Mouse (Mus musculus) T-helper 1 cell (primary cell): ENCODE results near the gene Fam163a.
"Not testable (repeated sequence)": the region's sequence is repeated elsewhere in the genome, so short reads cannot be mapped to it uniquely, and the experiment has no call there.

Experiments
- in situ Hi-C: fragments of 300-600 bp; cut with MboI, MseI; formaldehyde crosslinking; loops from one replicate; pipeline ENCODE4 v1.15.1; 2025; ENCODE audit warnings: high pct_unique_total_duplicates

The Fam163a gene

GRCm38 (mm10) chr1:156204656-156205131, at the start of gene Fam163a:
Fam163a (minus strand) TSS chr1:156205026.
- in situ Hi-C loops = no loop called here

DNA sequence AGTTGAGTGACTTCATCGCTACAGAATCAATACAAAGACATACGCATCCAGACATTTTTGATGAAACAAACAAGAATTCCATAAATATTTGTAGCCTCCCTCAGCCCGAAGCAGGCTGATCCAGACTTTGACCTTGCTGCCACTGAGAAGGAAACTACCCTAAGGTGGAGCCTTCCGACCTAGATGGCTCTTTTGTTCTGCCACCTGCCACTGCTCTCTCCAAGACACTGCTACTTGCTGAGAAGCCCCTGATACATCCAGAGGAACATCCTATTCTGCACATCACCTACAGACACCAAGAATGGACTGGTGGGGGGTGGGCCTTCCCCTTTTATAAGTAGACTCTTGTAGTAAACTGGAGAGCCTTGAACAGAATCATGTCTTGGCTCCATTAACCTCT, 46.3 kb upstream of the Fam163a start:
- in situ Hi-C loops = not testable (repeated sequence)

DNA sequence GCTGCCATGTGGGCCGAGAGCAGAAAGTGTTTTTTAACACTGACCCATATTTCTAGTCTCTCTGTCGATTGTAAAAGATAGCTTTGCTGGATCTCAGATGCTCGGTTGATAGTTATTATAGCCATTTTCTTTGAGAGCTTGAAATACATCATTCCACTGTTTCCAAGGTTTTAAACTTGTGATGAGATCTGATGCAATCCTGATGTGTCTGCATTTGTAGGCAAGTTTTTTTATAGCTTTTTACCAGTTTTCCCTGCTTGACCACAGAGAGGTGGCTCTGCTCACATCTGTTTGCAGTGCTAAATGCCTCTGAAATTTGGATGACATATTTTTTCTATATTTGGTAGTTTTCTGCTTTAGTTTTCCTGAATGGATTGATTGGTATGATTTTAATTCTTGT, 43.1 kb upstream of the Fam163a start:
- in situ Hi-C loops = no loop called here

- in situ Hi-C loops = no loop called here
These were observed 37.0 kb upstream of the Fam163a start for GRCm38 (mm10) chr1:156241713-156242348.

GRCm38 (mm10) chr1:156241035-156241434, 36.2 kb upstream of the Fam163a start:
- in situ Hi-C loops = no loop called here

DNA sequence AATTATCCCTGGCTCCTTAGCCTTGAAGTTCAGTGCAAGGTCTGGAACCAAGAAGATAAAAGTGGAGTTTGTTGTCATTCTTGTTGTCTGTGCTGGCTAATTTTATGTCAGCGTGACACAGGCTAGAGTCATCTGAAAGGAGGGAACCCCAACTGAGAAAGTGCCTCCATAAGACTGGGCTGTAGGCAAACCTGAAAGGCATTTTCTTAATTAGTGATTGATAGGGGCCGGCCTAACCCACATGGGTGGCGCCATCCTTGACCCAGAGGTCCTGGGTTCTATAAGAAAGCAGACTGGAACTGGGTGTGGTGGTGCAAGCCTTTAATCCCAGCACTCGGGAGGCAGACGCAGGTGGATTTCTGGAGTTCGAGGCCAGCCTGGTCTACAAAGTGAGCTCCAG, 26.3 kb upstream of the Fam163a start:
- in situ Hi-C loops = loop anchor here (10.0 kb wide), 1 partner anchor 116 kb away; no protein-coding TSS in a partner anchor

GRCm38 (mm10) chr1:156230339-156231089, 25.7 kb upstream of the Fam163a start:
- in situ Hi-C loops = loop anchor here (10.0 kb wide), 1 partner anchor 116 kb away; no protein-coding TSS in a partner anchor

DNA sequence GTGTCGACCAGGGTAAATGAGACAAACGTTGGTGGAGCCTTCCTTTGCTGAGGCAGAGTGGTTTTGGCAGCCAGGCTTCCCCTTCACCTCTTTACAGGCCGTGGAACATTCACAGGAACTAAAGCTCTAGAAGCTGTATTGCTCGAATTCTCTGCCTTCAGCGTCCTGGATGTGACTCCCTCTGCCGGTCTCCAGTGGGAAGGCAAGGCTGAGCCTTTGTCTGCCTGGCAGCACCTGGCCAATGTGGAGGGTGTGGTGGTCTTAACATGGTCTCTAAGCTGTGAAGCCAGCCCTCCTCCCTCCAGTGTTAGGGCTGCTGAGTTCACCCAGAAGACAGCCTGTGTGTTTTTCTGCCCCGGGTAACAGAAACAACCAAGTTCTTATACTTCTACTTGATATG, 24.6 kb upstream of the Fam163a start:
- in situ Hi-C loops = no loop called here

- in situ Hi-C loops = no loop called here
These were observed 23.9 kb upstream of the Fam163a start for GRCm38 (mm10) chr1:156228728-156229127.

DNA sequence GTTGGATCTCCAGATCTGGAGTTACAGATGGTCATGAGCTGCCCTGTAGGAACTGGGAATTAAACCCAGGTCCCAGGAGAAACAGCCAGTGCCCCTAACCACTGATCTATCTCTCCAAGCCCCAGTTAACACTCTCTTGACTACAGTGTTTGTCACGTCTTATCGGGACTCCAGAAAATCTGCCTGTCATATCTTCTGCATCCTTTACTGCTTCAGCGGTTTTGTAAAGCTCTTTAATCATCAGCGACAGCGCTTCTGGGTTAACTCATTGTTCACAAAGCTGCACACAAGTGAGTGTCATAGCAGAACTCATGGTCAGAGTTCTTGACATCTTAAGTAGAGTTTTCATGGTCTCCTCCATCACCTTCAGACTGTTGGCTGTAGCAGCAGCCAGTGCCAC, 22.1 kb upstream of the Fam163a start:
- in situ Hi-C loops = no loop called here

DNA sequence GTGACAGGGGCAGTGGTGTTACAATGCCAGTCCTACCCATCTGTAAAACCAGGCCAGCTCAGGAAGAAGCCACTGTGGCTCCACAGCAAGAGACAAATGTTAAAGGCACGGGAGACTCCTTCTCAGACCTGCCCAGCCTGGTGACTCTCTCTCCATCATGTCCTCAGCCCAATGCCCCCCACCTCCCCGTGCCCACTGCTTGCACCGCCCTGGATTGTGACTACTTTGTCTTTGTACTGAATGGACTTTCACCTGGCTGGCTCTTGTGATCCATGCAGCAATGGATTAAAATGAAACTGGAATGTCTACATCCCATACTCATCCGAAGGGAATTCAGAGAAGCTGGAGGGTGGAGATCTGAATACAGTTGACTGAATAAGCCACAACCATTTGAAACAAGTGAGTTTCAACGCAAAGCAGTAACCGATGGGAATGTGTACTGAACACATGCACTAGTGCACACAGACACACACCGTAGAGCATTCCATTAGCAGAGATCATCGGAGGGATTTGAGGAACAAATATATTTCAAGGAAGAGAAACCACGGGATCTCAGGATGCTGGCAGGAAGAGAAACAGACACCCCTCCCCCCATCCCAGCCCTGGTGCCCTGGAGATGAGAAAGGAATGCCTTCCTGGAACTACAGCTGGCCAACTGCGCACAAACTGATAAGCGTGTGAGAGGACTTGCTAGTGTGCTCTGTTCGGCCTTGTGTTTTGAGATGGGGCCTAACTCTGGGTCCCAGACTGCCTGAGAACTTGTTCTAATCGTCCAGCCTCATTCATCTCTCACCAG, 17.6 kb upstream of the Fam163a start:
- in situ Hi-C loops = no loop called here

DNA sequence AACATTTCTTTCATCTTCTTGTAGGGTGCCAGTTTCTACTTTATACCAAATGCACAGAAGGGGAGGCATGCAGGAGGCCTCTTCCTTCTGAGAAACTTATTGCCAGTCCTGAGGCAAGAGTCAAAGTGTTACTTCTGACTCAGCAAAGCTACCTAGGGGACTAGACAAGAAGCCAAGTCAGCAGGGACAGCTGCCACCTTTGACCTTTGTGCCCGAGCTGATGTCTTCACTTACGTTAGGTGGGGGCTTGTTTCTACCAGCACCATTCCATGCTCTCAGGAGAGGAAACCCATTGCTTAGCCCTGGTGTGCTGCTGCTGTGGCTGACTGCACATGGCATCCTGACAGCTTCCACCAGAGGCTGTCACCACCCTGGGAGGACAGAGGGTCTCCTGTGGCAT, 16.5 kb upstream of the Fam163a start:
- in situ Hi-C loops = no loop called here

GRCm38 (mm10) chr1:156218573-156218972, 13.7 kb upstream of the Fam163a start:
- in situ Hi-C loops = no loop called here

GRCm38 (mm10) chr1:156217941-156218340, 13.1 kb upstream of the Fam163a start:
- in situ Hi-C loops = no loop called here

- in situ Hi-C loops = no loop called here
These were observed 12.6 kb upstream of the Fam163a start for GRCm38 (mm10) chr1:156217393-156217792.

DNA sequence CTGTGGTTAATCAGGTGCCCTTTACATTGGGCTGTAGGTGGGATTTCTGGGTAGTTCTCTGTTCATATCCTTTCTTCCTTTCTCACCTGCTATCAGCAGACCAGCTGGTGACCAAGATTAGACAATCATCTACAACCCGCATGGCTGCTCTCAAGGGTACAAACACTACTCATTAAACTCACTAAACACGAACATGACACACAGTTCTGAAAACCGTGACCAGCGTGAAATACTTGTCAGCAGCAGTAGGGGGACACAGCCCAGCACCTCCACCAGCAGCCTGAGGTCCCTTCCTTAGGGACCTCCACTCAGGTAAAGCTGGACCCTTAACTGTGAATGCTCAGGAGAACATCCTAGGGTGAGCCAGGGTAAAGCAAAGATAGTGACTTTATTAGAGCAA, 11.4 kb upstream of the Fam163a start:
- in situ Hi-C loops = no loop called here

- in situ Hi-C loops = no loop called here
These were observed 9.8 kb upstream of the Fam163a start for GRCm38 (mm10) chr1:156214651-156215050.

- in situ Hi-C loops = no loop called here
These were observed 8.1 kb upstream of the Fam163a start for GRCm38 (mm10) chr1:156212923-156213322.

- in situ Hi-C loops = no loop called here
These were observed 7.0 kb upstream of the Fam163a start for GRCm38 (mm10) chr1:156211809-156212317.

GRCm38 (mm10) chr1:156205164-156205563, 338 bp upstream of the Fam163a start:
- in situ Hi-C loops = no loop called here

DNA sequence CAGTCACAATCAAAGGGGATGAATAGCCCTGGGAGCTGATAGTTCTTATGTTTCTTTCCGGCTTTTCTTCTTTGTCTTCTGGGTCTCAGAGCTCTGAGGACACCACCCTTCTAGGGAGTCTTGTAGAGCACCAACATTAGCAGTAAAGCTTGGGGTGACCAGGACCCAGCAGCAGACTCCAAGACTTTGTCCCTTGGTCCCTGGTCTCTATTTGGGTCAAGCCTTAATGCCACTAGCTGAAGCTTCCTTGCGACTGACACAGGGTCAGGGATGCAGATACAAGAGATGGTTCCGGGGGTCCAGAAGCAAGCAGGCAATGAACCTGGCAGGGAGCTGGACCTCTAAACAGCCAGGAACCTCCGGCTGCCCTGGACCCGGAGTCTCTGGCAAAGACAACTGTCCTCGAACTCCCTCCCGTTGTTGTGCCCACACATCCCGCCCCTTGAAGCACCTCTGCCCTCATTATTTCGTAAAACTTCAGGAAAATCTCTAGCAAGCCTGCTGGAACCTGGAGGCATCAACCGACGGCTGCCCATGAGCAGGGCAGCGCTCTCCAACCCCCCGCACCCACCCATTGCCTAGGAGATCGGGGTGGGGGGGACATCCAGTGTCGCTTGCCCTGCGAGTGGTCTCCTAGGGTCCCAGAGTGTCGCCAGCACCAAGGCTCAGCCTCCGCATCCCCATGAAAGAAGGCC, 718 bp downstream of the Fam163a start:
- in situ Hi-C loops = no loop called here
